Mouse (Mus musculus): ENCODE results near the gene Nrg3. TPM values are rescaled to one million over a fixed set of nuclear protein-coding genes. Genes with fewer than 3 reads are reported as not detected.

Gene Nrg3
- polyA plus RNA-seq, 1 experiment from 2014 or later: 0.33 TPM

GRCm38 (mm10) chr14:38936483-38937054 lies 536.3 kb downstream of the Nrg3 start:
- Histone ChIP-seq H3K4me2 (replicated peaks; ENCODE audit: low read depth) (no peak overlapping the region), H3K36me3 (ENCODE audit: control insufficient read depth, insufficient read depth, low read length) (no peaks in the 10 kb centered on the region), H3K4me3 (ENCODE audit: low read depth, low read length) (no peak overlapping the region), H3K9me3 (ENCODE audit: control insufficient read depth, low read length) (no peaks in the 10 kb centered on the region), H3K27me3 (ENCODE audit: control insufficient read depth, insufficient read depth, low read length) (no peaks in the 10 kb centered on the region), H3K27ac (replicated peaks) (no peak overlapping the region), H3K9ac (ENCODE audit: low read length) (no peak overlapping the region), H3K4me1 (replicated peaks; ENCODE audit: control insufficient read depth, insufficient read depth) (no peaks in the 10 kb centered on the region)
- ATAC-seq (ENCODE audit: low FRiP score, low TSS enrichment): no peak
- TF ChIP-seq CTCF (IDR thresholded peaks at IDR 0.05; ENCODE audit: low read depth) (no peak), EP300 (optimal IDR thresholded peaks at IDR 0.05) (no peak)
- WGBS: 76% methylated on average over 2 of the region's 2 CpGs
- DNase-seq (ENCODE audit: low spot score): no peak

- no peaks in the 10 kb centered on the region for H3K36me3 ChIP-seq (ENCODE audit: control insufficient read depth, insufficient read depth, low read length)
- H3K9ac ChIP-seq (ENCODE audit: low read length): no peak overlapping the region
- H3K27me3 ChIP-seq (ENCODE audit: control insufficient read depth, insufficient read depth, low read length): no peaks in the 10 kb centered on the region
- DNase-seq (ENCODE audit: low spot score): no peak
- no peak overlapping the region for H3K27ac ChIP-seq (replicated peaks)
- TF ChIP-seq EP300 (optimal IDR thresholded peaks at IDR 0.05) (no peak), CTCF (IDR thresholded peaks at IDR 0.05; ENCODE audit: low read depth) (no peak)
- no peaks in the 10 kb centered on the region for H3K4me1 ChIP-seq (replicated peaks; ENCODE audit: control insufficient read depth, insufficient read depth)
- no peaks in the 10 kb centered on the region for H3K9me3 ChIP-seq (ENCODE audit: control insufficient read depth, low read length)
- no peak overlapping the region for H3K4me3 ChIP-seq (ENCODE audit: low read depth, low read length)
- WGBS: 71% methylated on average over 1 of the region's 1 CpGs
- no peak for ATAC-seq (ENCODE audit: low FRiP score, low TSS enrichment)
- H3K4me2 ChIP-seq (replicated peaks; ENCODE audit: low read depth): no peak overlapping the region
These were observed 549.2 kb downstream of the Nrg3 start for GRCm38 (mm10) chr14:38923652-38924051.

GRCm38 (mm10) chr14:38920800-38921199 lies 552.1 kb downstream of the Nrg3 start:
- no peaks in the 10 kb centered on the region for H3K27me3 ChIP-seq (ENCODE audit: control insufficient read depth, insufficient read depth, low read length)
- no peak overlapping the region for H3K27ac ChIP-seq (replicated peaks)
- no peaks in the 10 kb centered on the region for H3K36me3 ChIP-seq (ENCODE audit: control insufficient read depth, insufficient read depth, low read length)
- no peak overlapping the region for H3K4me2 ChIP-seq (replicated peaks; ENCODE audit: low read depth)
- no peak overlapping the region for H3K9ac ChIP-seq (ENCODE audit: low read length)
- no peak for ATAC-seq (ENCODE audit: low FRiP score, low TSS enrichment)
- 75% methylated on average over 2 of the region's 2 CpGs for WGBS
- no peak for TF ChIP-seq EP300 (optimal IDR thresholded peaks at IDR 0.05)
- no peak for TF ChIP-seq CTCF (IDR thresholded peaks at IDR 0.05; ENCODE audit: low read depth)
- no peak for DNase-seq (ENCODE audit: low spot score)
- no peak overlapping the region for H3K4me3 ChIP-seq (ENCODE audit: low read depth, low read length)
- H3K9me3 ChIP-seq (ENCODE audit: control insufficient read depth, low read length): no peaks in the 10 kb centered on the region
- H3K4me1 ChIP-seq (replicated peaks; ENCODE audit: control insufficient read depth, insufficient read depth): no peaks in the 10 kb centered on the region

GRCm38 (mm10) chr14:38870591-38870990 lies 602.3 kb downstream of the Nrg3 start:
- no peaks in the 10 kb centered on the region for H3K9me3 ChIP-seq (ENCODE audit: control insufficient read depth, low read length)
- no peak overlapping the region for H3K4me2 ChIP-seq (replicated peaks; ENCODE audit: low read depth)
- H3K4me1 ChIP-seq (replicated peaks; ENCODE audit: control insufficient read depth, insufficient read depth): no peaks in the 10 kb centered on the region
- no peaks in the 10 kb centered on the region for H3K36me3 ChIP-seq (ENCODE audit: control insufficient read depth, insufficient read depth, low read length)
- no peak overlapping the region for H3K27ac ChIP-seq (replicated peaks)
- H3K27me3 ChIP-seq (ENCODE audit: control insufficient read depth, insufficient read depth, low read length): no peaks in the 10 kb centered on the region
- no peak overlapping the region for H3K9ac ChIP-seq (ENCODE audit: low read length)
- TF ChIP-seq EP300 (optimal IDR thresholded peaks at IDR 0.05) (no peak), CTCF (IDR thresholded peaks at IDR 0.05; ENCODE audit: low read depth) (no peak)
- DNase-seq (ENCODE audit: low spot score) (no peak), ATAC-seq (ENCODE audit: low FRiP score, low TSS enrichment) (no peak)
- WGBS: 54% methylated on average over 2 of the region's 2 CpGs
- no peak overlapping the region for H3K4me3 ChIP-seq (ENCODE audit: low read depth, low read length)

- Histone ChIP-seq H3K36me3 (ENCODE audit: control insufficient read depth, insufficient read depth, low read length) (no peaks in the 10 kb centered on the region), H3K4me3 (ENCODE audit: low read depth, low read length) (no peak overlapping the region), H3K4me1 (replicated peaks; ENCODE audit: control insufficient read depth, insufficient read depth) (no peaks in the 10 kb centered on the region), H3K4me2 (replicated peaks; ENCODE audit: low read depth) (no peak overlapping the region), H3K27ac (replicated peaks) (no peak overlapping the region), H3K9me3 (ENCODE audit: control insufficient read depth, low read length) (no peaks in the 10 kb centered on the region), H3K9ac (ENCODE audit: low read length) (no peak overlapping the region), H3K27me3 (ENCODE audit: control insufficient read depth, insufficient read depth, low read length) (no peaks in the 10 kb centered on the region)
- DNase-seq (ENCODE audit: low spot score): no peak
- no peak for ATAC-seq (ENCODE audit: low FRiP score, low TSS enrichment)
- WGBS: 91% methylated on average over 1 of the region's 1 CpGs
- no peak for TF ChIP-seq EP300 (optimal IDR thresholded peaks at IDR 0.05)
- no peak for TF ChIP-seq CTCF (IDR thresholded peaks at IDR 0.05; ENCODE audit: low read depth)
These were observed 625.3 kb downstream of the Nrg3 start for GRCm38 (mm10) chr14:38847566-38847965.

GRCm38 (mm10) chr14:38847091-38847490 lies 625.8 kb downstream of the Nrg3 start:
- TF ChIP-seq CTCF (IDR thresholded peaks at IDR 0.05; ENCODE audit: low read depth) (no peak), EP300 (optimal IDR thresholded peaks at IDR 0.05) (no peak)
- no peak for DNase-seq (ENCODE audit: low spot score)
- no peak for ATAC-seq (ENCODE audit: low FRiP score, low TSS enrichment)
- no peak overlapping the region for H3K9ac ChIP-seq (ENCODE audit: low read length)
- no peaks in the 10 kb centered on the region for H3K9me3 ChIP-seq (ENCODE audit: control insufficient read depth, low read length)
- no peaks in the 10 kb centered on the region for H3K4me1 ChIP-seq (replicated peaks; ENCODE audit: control insufficient read depth, insufficient read depth)
- H3K27ac ChIP-seq (replicated peaks): no peak overlapping the region
- no peaks in the 10 kb centered on the region for H3K36me3 ChIP-seq (ENCODE audit: control insufficient read depth, insufficient read depth, low read length)
- H3K4me2 ChIP-seq (replicated peaks; ENCODE audit: low read depth): no peak overlapping the region
- no peak overlapping the region for H3K4me3 ChIP-seq (ENCODE audit: low read depth, low read length)
- H3K27me3 ChIP-seq (ENCODE audit: control insufficient read depth, insufficient read depth, low read length): no peaks in the 10 kb centered on the region
- WGBS: 78% methylated on average over 1 of the region's 1 CpGs
